Mouse (Mus musculus): Measurements from ENCODE around the gene 1500011B03Rik. TPM values are rescaled to one million over a fixed set of nuclear protein-coding genes. Genes with fewer than 3 reads are reported as not detected.

Gene 1500011B03Rik
- polyA plus RNA-seq (2014; fragmentation: Illumina TruSeq; extraction: RNeasy Lipid Tissue Mini Kit (QIAGEN cat#74804)): 60.0 TPM

DNA sequence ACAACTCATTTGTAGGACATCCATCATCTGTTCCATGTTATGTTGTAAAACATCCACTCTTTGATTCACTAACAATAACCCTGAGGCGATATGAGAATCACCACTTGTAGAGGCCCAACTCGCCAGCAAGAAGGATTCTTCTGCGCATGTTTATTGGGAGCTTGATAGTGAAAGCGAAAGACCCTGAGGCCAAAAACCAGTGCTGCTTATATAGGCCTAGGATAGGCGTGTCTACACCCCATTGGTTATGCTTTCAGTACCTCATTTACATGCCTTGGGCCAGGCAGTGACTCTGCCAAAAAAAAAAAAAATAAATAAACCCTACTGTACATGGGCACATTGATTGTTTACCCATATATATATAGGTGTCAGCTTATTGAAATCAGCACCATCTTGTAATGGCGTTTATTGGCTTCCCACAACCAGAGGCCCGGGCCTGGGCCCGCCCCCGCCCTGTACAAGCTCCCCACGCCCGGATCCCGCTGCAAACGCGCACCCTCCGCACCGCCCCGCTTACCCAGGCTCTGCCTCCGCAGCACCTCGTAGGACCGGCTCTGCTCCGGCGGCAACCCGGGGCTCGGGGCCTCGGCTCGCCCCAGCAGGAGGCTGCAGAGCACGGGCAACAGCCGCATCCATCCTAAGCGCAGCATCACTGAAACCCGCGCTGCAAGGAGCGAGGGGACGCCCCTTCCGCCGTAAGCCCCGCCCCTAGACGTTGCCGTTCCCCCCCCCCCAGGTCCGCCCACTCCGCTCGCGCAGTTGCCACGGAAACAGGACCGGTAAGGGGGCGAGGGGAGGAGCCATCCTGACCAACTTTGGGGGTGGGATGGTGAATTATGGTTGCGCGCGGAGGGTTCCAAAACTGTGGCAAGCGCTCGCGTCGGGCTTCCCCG is at the start of gene 1500011B03Rik:
Gene 1500011B03Rik, minus strand, starts transcription at position 673 of the 893 bp plus-strand sequence.

DNA sequence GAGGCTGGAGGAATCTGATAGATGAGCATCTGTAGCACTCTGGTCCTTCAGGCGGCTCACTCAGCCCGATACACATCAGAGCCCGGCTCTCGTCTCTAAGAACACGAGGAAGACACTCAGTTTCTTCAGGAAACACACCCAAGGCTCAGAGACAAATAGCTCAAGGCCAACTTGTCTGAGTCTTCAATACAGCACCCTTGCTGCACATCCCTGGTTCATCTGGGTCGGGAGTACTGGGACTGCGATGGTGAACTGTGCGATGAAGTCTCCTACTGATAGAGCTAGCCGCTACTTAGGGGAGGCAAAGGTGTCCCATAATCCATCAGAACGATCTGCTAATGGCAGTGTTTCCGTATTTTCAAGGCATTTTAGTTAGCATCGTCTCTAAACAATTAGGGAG is 35.3 kb upstream of the 1500011B03Rik start, which contains the start of gene Gm9936:
Gene Gm9936, minus strand, starts transcription at position 101 of the 400 bp plus-strand sequence.

GRCm38 (mm10) chr5:114853364-114853763 is 30.1 kb upstream of the 1500011B03Rik start, which contains the start of gene 4930519G04Rik:
TSS of gene 4930519G04Rik (plus strand) at chr5:114853664.

GRCm38 (mm10) chr5:114775056-114775979 is 48.0 kb downstream of the 1500011B03Rik start, which contains the start of gene Git2:
TSS of gene Git2 (minus strand) at chr5:114775517.

GRCm38 (mm10) chr5:114774403-114775051 is 48.7 kb downstream of the 1500011B03Rik start, which contains the start of gene Ankrd13a:
TSS of gene Ankrd13a (plus strand) at chr5:114774677.

Other genes starting within 250 kb of the 1500011B03Rik start
- gene Trpv4, start 165.0 kb downstream of the 1500011B03Rik start, polyA plus RNA-seq (2014; fragmentation: Illumina TruSeq; extraction: RNeasy Lipid Tissue Mini Kit (QIAGEN cat#74804)): not detected
- 25.3 TPM for gene Gltp, start 132.5 kb downstream of the 1500011B03Rik start, polyA plus RNA-seq (2014; fragmentation: Illumina TruSeq; extraction: RNeasy Lipid Tissue Mini Kit (QIAGEN cat#74804))
- gene Tchp, start 115.7 kb downstream of the 1500011B03Rik start, polyA plus RNA-seq (2014; fragmentation: Illumina TruSeq; extraction: RNeasy Lipid Tissue Mini Kit (QIAGEN cat#74804)): 1.7 TPM
- 52.5 TPM for gene Ankrd13a, start 48.8 kb downstream of the 1500011B03Rik start, polyA plus RNA-seq (2014; fragmentation: Illumina TruSeq; extraction: RNeasy Lipid Tissue Mini Kit (QIAGEN cat#74804))
- 20.9 TPM for gene Git2, start 48.0 kb downstream of the 1500011B03Rik start, polyA plus RNA-seq (2014; fragmentation: Illumina TruSeq; extraction: RNeasy Lipid Tissue Mini Kit (QIAGEN cat#74804))
- gene 4930519G04Rik, start 30.2 kb upstream of the 1500011B03Rik start, polyA plus RNA-seq (2014; fragmentation: Illumina TruSeq; extraction: RNeasy Lipid Tissue Mini Kit (QIAGEN cat#74804)): not detected
- not detected for gene Gm9936, start 35.2 kb upstream of the 1500011B03Rik start, polyA plus RNA-seq (2014; fragmentation: Illumina TruSeq; extraction: RNeasy Lipid Tissue Mini Kit (QIAGEN cat#74804))
- 56.7 TPM for gene Oasl2, start 73.5 kb upstream of the 1500011B03Rik start, polyA plus RNA-seq (2014; fragmentation: Illumina TruSeq; extraction: RNeasy Lipid Tissue Mini Kit (QIAGEN cat#74804))
- 0.68 TPM for gene Oasl1, start 99.8 kb upstream of the 1500011B03Rik start, polyA plus RNA-seq (2014; fragmentation: Illumina TruSeq; extraction: RNeasy Lipid Tissue Mini Kit (QIAGEN cat#74804))
- gene 2210016L21Rik, start 118.7 kb upstream of the 1500011B03Rik start, polyA plus RNA-seq (2014; fragmentation: Illumina TruSeq; extraction: RNeasy Lipid Tissue Mini Kit (QIAGEN cat#74804)): 0.94 TPM
- not detected for gene Hnf1a, start 147.6 kb upstream of the 1500011B03Rik start, polyA plus RNA-seq (2014; fragmentation: Illumina TruSeq; extraction: RNeasy Lipid Tissue Mini Kit (QIAGEN cat#74804))
- gene Sppl3, start 187.7 kb upstream of the 1500011B03Rik start, polyA plus RNA-seq (2014; fragmentation: Illumina TruSeq; extraction: RNeasy Lipid Tissue Mini Kit (QIAGEN cat#74804)): 155 TPM

Measured in ovary, adult 10 weeks (tissue).